Mouse (Mus musculus): ENCODE measurements around the gene Trp73. TPM values are rescaled to one million over a fixed set of nuclear protein-coding genes. Genes with fewer than 3 reads are reported as not detected.

Trp73 gene
- polyA plus RNA-seq, 1 experiment from 2014 or later: 0.84 TPM

DNA sequence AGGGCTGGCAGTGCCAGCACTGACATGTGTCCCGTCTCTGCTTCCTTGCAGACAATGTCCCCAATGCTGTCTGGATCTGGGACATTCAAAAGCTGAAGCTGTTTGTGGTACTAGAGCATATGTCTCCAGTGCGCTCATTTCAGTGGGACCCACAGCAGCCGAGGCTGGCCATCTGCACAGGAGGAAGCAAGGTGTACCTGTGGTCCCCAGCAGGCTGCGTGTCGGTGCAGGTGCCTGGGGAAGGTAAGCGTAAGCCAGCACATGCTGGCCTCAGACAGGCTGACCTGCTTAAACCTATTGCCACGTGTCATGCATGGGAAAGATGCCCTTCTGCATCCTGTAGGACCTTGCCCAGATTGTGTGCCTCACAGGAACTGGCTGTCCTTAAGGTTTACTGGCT is 16.0 kb upstream of the Trp73 start:
- WGBS: 82% methylated on average over 7 of the region's 7 CpGs
- Histone ChIP-seq H3K4me2 (ENCODE audit: low read length) (no peak overlapping the region), H3K9ac (ENCODE audit: low read depth, low read length) (no peak overlapping the region), H3K27me3 (replicated peaks; ENCODE audit: control insufficient read depth, insufficient read depth, low read length) (no peaks in the 10 kb centered on the region), H3K36me3 (ENCODE audit: control insufficient read depth, insufficient read depth, low read length) (peaks cover 37% of the 10 kb centered on the region), H3K9me3 (ENCODE audit: control insufficient read depth, low read length) (no peaks in the 10 kb centered on the region), H3K4me3 (ENCODE audit: low read length) (no peak overlapping the region), H3K4me1 (ENCODE audit: control insufficient read depth, insufficient read depth, low read depth, low read length) (peaks cover 13% of the 10 kb centered on the region), H3K27ac (ENCODE audit: low read depth, low read length) (no peak overlapping the region)
- ATAC-seq: no peak

DNA sequence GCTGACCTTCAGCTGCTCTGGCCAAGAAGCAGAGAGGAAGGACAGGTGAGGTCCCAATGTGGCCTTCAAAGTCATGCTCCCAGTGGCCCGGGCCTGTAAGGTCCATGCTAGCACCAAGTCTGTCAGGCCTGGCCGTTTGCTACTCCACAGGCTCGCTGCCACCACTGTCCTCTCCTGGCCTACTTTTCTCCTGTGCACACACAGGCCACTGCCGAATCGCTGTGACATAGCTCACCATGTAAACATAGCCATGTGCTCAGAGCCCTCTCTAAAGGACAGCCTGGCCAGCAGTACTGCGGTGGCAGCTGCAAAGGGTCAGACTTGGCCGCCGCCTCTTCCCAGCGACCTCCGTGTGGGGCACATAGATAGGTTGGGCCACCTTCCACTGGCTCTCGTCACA is 14.1 kb upstream of the Trp73 start:
- Histone ChIP-seq H3K9ac (ENCODE audit: low read depth, low read length) (no peak overlapping the region), H3K27me3 (replicated peaks; ENCODE audit: control insufficient read depth, insufficient read depth, low read length) (no peaks in the 10 kb centered on the region), H3K4me1 (ENCODE audit: control insufficient read depth, insufficient read depth, low read depth, low read length) (peaks cover 6% of the 10 kb centered on the region), H3K4me2 (ENCODE audit: low read length) (no peak overlapping the region), H3K4me3 (ENCODE audit: low read length) (no peak overlapping the region), H3K9me3 (ENCODE audit: control insufficient read depth, low read length) (no peaks in the 10 kb centered on the region), H3K36me3 (ENCODE audit: control insufficient read depth, insufficient read depth, low read length) (peaks cover 49% of the 10 kb centered on the region), H3K27ac (ENCODE audit: low read depth, low read length) (no peak overlapping the region)
- no peak for ATAC-seq
- 78% methylated on average over 11 of the region's 11 CpGs for WGBS

DNA sequence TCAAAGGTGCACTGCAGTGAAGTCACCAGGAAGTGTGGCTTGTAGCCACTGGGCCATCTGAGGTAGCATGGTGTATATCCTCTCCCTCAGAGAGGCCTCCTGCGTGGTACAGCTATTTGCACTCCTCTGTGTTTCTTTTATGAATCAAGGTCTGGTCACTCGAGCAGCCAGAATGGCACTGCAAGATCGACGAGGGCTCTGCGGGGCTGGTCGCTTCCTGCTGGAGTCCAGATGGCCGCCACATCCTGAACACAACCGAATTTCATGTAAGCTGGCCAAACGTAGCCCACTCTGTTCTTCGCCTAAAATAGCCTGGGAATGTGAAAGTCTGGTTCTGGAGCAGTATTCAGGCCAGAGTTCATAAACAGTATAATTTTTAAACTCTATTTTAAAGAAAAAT is 6.3 kb upstream of the Trp73 start:
- H3K27me3 ChIP-seq (replicated peaks; ENCODE audit: control insufficient read depth, insufficient read depth, low read length): peaks cover 2% of the 10 kb centered on the region
- H3K27ac ChIP-seq (ENCODE audit: low read depth, low read length): no peak overlapping the region
- H3K36me3 ChIP-seq (ENCODE audit: control insufficient read depth, insufficient read depth, low read length): peaks cover 12% of the 10 kb centered on the region; the same call in 1 of the 2 replicates
- no peaks in the 10 kb centered on the region for H3K9me3 ChIP-seq (ENCODE audit: control insufficient read depth, low read length)
- ATAC-seq: no peak
- H3K9ac ChIP-seq (ENCODE audit: low read depth, low read length): no peak overlapping the region
- H3K4me1 ChIP-seq (ENCODE audit: control insufficient read depth, insufficient read depth, low read depth, low read length): peaks cover 12% of the 10 kb centered on the region
- WGBS: 82% methylated on average over 10 of the region's 10 CpGs
- no peak overlapping the region for H3K4me2 ChIP-seq (ENCODE audit: low read length)
- H3K4me3 ChIP-seq (ENCODE audit: low read length): no peak overlapping the region

DNA sequence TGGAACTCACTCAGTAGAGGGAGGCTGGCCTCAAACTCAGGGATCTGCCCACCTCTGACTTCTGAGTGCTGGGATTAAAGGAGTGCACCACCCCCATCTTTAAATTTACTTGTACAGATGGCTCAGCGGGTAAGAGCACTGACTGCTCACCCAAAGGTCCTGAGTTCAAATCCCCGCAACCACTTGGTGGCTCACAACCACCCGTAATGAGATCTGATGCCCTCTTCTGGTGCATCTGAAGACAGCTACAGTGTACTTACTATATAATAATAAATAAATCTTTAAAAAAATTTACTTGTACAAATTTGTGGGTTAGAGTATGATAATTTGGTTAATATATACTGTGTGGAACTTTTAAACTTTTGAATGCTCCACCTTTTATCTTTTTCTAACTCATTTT is 4.7 kb upstream of the Trp73 start:
- Histone ChIP-seq H3K4me2 (ENCODE audit: low read length) (no peak overlapping the region), H3K27ac (ENCODE audit: low read depth, low read length) (no peak overlapping the region), H3K4me1 (ENCODE audit: control insufficient read depth, insufficient read depth, low read depth, low read length) (peaks cover 26% of the 10 kb centered on the region), H3K4me3 (ENCODE audit: low read length) (no peak overlapping the region), H3K9ac (ENCODE audit: low read depth, low read length) (no peak overlapping the region), H3K9me3 (ENCODE audit: control insufficient read depth, low read length) (no peaks in the 10 kb centered on the region), H3K27me3 (replicated peaks; ENCODE audit: control insufficient read depth, insufficient read depth, low read length) (peaks cover 12% of the 10 kb centered on the region), H3K36me3 (ENCODE audit: control insufficient read depth, insufficient read depth, low read length) (peaks cover 3% of the 10 kb centered on the region; the same call in 1 of the 2 replicates)
- ATAC-seq: no peak
- WGBS: 79% methylated on average over 3 of the region's 3 CpGs

DNA sequence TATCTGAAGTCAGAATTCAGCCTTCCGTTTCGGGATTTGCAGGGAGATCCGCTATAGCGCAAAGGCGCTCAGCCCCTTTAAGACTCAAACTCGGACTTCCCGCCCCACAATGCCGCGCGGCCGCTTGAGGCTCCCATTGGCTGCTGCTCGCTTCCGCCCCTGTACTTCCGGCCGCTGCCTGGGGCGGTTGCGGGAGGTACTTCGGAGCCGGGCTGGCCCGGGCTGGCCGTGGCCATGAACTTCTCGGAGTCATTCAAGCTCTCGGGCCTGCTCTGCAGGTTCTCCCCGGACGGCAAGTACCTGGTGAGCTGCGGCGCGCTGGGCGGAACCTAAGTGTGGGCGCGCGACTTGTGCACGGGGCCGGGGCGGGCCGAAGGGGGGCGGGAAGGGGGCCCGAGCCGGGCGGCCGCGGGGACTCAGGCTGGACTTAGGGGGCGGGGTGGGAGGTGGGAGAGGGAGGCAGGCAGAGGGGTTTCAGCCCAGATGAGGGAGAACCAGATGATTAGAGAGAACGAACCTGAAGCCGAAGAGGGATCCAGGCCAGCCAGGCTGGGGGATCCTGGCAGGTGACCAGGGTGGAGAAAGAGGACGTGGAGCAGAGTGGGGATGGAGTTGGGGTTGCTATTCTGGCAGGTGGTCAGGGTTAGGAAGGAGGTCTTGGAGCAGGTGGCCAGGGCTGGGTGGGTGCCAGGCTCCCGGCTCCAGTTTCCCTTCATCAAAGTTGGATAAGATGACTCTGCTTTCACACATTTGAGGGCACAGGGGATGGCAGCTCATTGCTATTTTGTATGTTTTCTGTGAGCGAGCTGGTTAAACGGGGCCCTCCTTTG is 2.4 kb upstream of the Trp73 start, which contains the start of gene Wrap73:
TSS of gene Wrap73 (plus strand) at position 162 of the 830 bp plus-strand sequence.
- no peaks in the 10 kb centered on the region for H3K36me3 ChIP-seq (ENCODE audit: control insufficient read depth, insufficient read depth, low read length)
- ATAC-seq: peak; percentile 95
- WGBS: 2% methylated on average over 49 of the region's 49 CpGs
- H3K27me3 ChIP-seq (replicated peaks; ENCODE audit: control insufficient read depth, insufficient read depth, low read length): peaks cover 34% of the 10 kb centered on the region
- peak within 1 kb of the TSS; percentile 95 for H3K4me2 ChIP-seq (ENCODE audit: low read length)
- peaks cover 30% of the 10 kb centered on the region for H3K4me1 ChIP-seq (ENCODE audit: control insufficient read depth, insufficient read depth, low read depth, low read length)
- H3K9me3 ChIP-seq (ENCODE audit: control insufficient read depth, low read length): no peaks in the 10 kb centered on the region
- peak within 1 kb of the TSS; percentile 86 for H3K4me3 ChIP-seq (ENCODE audit: low read length)
- peak within 1 kb of the TSS; percentile 92 for H3K27ac ChIP-seq (ENCODE audit: low read depth, low read length)
- peak within 1 kb of the TSS; percentile 85 for H3K9ac ChIP-seq (ENCODE audit: low read depth, low read length)

GRCm38 (mm10) chr4:154141009-154141867 is 1.2 kb upstream of the Trp73 start:
- H3K9me3 ChIP-seq (ENCODE audit: control insufficient read depth, low read length): no peaks in the 10 kb centered on the region
- H3K27ac ChIP-seq (ENCODE audit: low read depth, low read length): no peak overlapping the region
- H3K4me1 ChIP-seq (ENCODE audit: control insufficient read depth, insufficient read depth, low read depth, low read length): peaks cover 30% of the 10 kb centered on the region
- H3K27me3 ChIP-seq (replicated peaks; ENCODE audit: control insufficient read depth, insufficient read depth, low read length): peaks cover 38% of the 10 kb centered on the region
- 1% methylated on average over 42 of the region's 42 CpGs for WGBS
- H3K9ac ChIP-seq (ENCODE audit: low read depth, low read length): no peak overlapping the region
- no peaks in the 10 kb centered on the region for H3K36me3 ChIP-seq (ENCODE audit: control insufficient read depth, insufficient read depth, low read length)
- H3K4me3 ChIP-seq (ENCODE audit: low read length): peak overlapping the region; percentile 86
- ATAC-seq: no peak
- peak overlapping the region; percentile 95 for H3K4me2 ChIP-seq (ENCODE audit: low read length)

- Histone ChIP-seq H3K27me3 (replicated peaks; ENCODE audit: control insufficient read depth, insufficient read depth, low read length) (peaks cover 42% of the 10 kb centered on the region), H3K9me3 (ENCODE audit: control insufficient read depth, low read length) (no peaks in the 10 kb centered on the region), H3K4me2 (ENCODE audit: low read length) (peak overlapping the region; percentile 95), H3K27ac (ENCODE audit: low read depth, low read length) (no peak overlapping the region), H3K4me1 (ENCODE audit: control insufficient read depth, insufficient read depth, low read depth, low read length) (peaks cover 30% of the 10 kb centered on the region), H3K4me3 (ENCODE audit: low read length) (peak overlapping the region; percentile 49), H3K9ac (ENCODE audit: low read depth, low read length) (peak overlapping the region; percentile 61), H3K36me3 (ENCODE audit: control insufficient read depth, insufficient read depth, low read length) (no peaks in the 10 kb centered on the region)
- no peak for ATAC-seq
- WGBS: 1% methylated on average over 44 of the region's 46 CpGs
Measured at GRCm38 (mm10) chr4:154140213-154141008, 403 bp upstream of the Trp73 start.

GRCm38 (mm10) chr4:154139671-154140181 is 282 bp downstream of the Trp73 start:
- Histone ChIP-seq H3K36me3 (ENCODE audit: control insufficient read depth, insufficient read depth, low read length) (no peaks in the 10 kb centered on the region), H3K9ac (ENCODE audit: low read depth, low read length) (peak overlapping the region; percentile 61), H3K4me2 (ENCODE audit: low read length) (peak overlapping the region; percentile 95), H3K9me3 (ENCODE audit: control insufficient read depth, low read length) (no peaks in the 10 kb centered on the region), H3K4me3 (ENCODE audit: low read length) (peak overlapping the region; percentile 49), H3K27me3 (replicated peaks; ENCODE audit: control insufficient read depth, insufficient read depth, low read length) (peaks cover 42% of the 10 kb centered on the region), H3K4me1 (ENCODE audit: control insufficient read depth, insufficient read depth, low read depth, low read length) (peaks cover 30% of the 10 kb centered on the region), H3K27ac (ENCODE audit: low read depth, low read length) (no peak overlapping the region)
- ATAC-seq: no peak
- WGBS: 0% methylated on average over 59 of the region's 59 CpGs

Data from hindbrain, embryonic 16.5 days (tissue).